Mouse (Mus musculus) kidney, adult 2 months (tissue): Measurements from ENCODE around the gene B4galt1. TPM values are rescaled to one million over a fixed set of nuclear protein-coding genes. Genes with fewer than 3 reads are reported as not detected.

Experiments used
- DNase-seq: peaks from one replicate; pipeline ENCODE4 v3.0.0; 2021
- H3K27ac ChIP-seq: fragments of 200-500 bp; 2 replicates; pipeline ENCODE4 v1.5.1; 2012; ENCODE audit warnings: low read depth, low read length, control low read depth, inconsistent platforms; ENCODE audit not compliant: insufficient read depth
- H3K27me3 ChIP-seq: fragments of 200-500 bp; replicated peaks from 2 replicates; pipeline ENCODE4 v1.6.1; 2012; ENCODE audit warnings: mild to moderate bottlenecking, moderate library complexity, low read length, inconsistent platforms; ENCODE audit not compliant: control insufficient read depth, insufficient read depth
- H3K36me3 ChIP-seq: fragments of 200-500 bp; 2 replicates; pipeline ENCODE4 v1.6.1; 2012; ENCODE audit warnings: mild to moderate bottlenecking, moderate library complexity, low read length, inconsistent platforms; ENCODE audit not compliant: control insufficient read depth, insufficient read depth
- H3K4me1 ChIP-seq: fragments of 200-500 bp; 2 replicates; pipeline ENCODE4 v1.6.1; 2011; ENCODE audit warnings: low read length; ENCODE audit not compliant: control insufficient read depth, insufficient read depth
- H3K4me3 ChIP-seq: fragments of 200-500 bp; 2 replicates; pipeline ENCODE4 v1.5.1; 2011; ENCODE audit warnings: mild to moderate bottlenecking, low read depth, low read length, control low read depth; ENCODE audit not compliant: insufficient read depth
- CTCF ChIP-seq: fragments of 200-500 bp; conservative IDR thresholded peaks from 2 replicates; pipeline ENCODE4 v1.5.1; 2011; ENCODE audit warnings: low read depth, mild to moderate bottlenecking, control low read depth, low read length, moderate library complexity, mixed read lengths; ENCODE audit not compliant: insufficient read depth, insufficient read length
- POLR2A ChIP-seq: fragments of 200-500 bp; IDR thresholded peaks from one replicate; pipeline ENCODE4 v1.6.1; 2011; ENCODE audit warnings: low read depth, low read length, control low read depth
- WGBS: fragments of 180-500 bp; shearing (Covaris S2); methylation state at CpG from one replicate; pipeline ENCODE4 v1.1.7; 2018; 5-methylcytosine and 5-hydroxymethylcytosine counted together
- polyA plus RNA-seq: library from polyadenylated mRNA; depleted of rRNA; stranded (reverse); fragments of >200 nt; gene quantifications from 2 replicates; pipeline ENCODE4 v1.2.3, GENCODE M21; 2012

The B4galt1 gene
- polyA plus RNA-seq, 1 experiment: 22.2 TPM

DNA sequence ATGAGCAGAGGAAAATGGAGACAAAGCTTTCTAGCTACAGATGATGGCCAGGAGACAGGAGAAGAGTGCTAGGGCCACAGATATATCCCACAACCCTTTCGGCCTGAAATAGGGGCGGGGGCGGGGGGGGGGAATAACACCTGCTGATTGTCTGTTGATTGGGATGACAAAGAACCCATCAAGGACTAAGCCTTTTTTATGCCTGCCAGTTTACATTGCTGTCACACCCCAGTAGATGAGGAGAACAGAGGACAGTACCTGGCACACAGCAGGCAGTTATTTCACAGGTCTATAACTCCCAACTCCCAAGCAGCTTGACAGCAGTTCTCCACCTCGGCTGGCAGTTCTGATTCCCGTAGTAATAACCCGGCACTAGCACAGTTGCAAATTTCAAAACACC is 2.8 kb upstream of the B4galt1 start:
- 84% methylated on average over 6 of the region's 6 CpGs for WGBS
- Histone ChIP-seq H3K4me3 (no peak overlapping the region), H3K27me3 (no peaks in the 10 kb centered on the region), H3K36me3 (no peaks in the 10 kb centered on the region), H3K27ac (no peak overlapping the region), H3K4me1 (no peaks in the 10 kb centered on the region; the same call in 1 of the 2 replicates)
- DNase-seq: no peak
- no peak for TF ChIP-seq POLR2A
- TF ChIP-seq CTCF: no peak

DNA sequence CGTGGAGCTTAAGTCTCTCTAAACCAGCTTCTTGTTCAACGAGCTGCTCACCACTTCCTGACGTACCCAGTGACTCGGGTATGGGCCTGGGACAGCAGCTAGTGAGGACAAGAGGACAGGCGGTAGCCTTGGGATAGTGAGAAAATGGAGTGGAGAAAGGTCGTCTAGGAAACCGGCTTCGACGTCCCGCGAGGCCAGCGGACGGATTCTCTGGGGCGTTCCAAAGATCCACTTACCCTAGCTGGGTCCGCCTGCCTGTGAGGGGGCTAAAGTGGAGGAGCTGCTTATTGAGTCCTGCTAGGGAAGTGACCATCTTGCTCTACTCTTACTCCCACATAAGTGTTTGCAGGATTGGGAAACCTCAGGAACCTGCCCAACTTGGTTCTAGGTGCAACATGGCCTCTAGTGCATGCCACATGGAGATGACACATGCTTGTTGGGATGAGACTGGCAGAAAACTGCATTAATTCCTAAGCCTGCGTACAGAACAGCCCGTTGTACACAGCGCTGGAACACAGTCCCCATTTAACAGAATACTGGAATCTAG is 655 bp upstream of the B4galt1 start:
- Histone ChIP-seq H3K4me3 (peak overlapping the region; percentile 67), H3K36me3 (no peaks in the 10 kb centered on the region), H3K27me3 (no peaks in the 10 kb centered on the region), H3K4me1 (peaks cover 13% of the 10 kb centered on the region), H3K27ac (peak overlapping the region; percentile 82)
- no peak for TF ChIP-seq CTCF
- TF ChIP-seq POLR2A: no peak
- DNase-seq: no peak
- 16% methylated on average over 18 of the region's 18 CpGs for WGBS

DNA sequence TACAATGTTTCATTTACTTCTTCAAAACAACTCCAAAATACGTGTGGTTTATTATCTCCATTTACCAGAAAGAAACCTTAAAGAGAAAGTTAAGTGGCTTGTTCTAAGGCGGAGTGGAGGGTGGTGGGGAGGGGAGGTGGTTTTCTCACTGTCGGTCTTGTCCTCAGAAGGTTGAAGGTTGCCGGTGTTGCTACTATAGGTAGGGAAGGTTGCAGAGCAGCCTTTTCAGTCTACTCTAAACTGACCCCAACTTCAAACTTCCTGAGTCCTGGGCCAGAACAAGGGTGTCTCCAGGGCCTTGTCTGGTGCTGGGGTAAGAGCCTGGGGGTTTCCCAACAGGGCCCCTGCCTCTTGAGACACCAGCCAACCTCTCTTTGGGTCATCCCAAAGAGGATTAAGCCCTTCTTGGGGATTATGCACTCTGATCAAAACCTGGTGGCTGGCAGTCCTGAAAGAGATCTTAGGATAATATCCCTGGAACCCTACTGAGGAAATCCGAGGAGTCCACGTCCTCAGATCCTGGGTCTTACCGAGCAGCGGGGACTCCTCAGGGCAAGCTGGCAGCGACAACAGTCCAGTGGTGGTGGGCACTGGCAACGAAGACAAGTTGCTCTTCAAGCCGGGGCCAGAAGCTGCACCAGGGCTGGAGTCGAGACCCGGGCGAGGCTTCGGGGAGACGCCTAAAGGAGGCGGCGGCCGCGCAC is 792 bp downstream of the B4galt1 start:
- peaks cover 17% of the 10 kb centered on the region for H3K4me1 ChIP-seq
- no peaks in the 10 kb centered on the region for H3K36me3 ChIP-seq
- WGBS: 1% methylated on average over 20 of the region's 20 CpGs
- peak; percentile 43 for DNase-seq
- TF ChIP-seq POLR2A (no peak), CTCF (no peak)
- H3K27ac ChIP-seq: peak overlapping the region; percentile 93
- peak overlapping the region; percentile 81 for H3K4me3 ChIP-seq
- H3K27me3 ChIP-seq: no peaks in the 10 kb centered on the region

DNA sequence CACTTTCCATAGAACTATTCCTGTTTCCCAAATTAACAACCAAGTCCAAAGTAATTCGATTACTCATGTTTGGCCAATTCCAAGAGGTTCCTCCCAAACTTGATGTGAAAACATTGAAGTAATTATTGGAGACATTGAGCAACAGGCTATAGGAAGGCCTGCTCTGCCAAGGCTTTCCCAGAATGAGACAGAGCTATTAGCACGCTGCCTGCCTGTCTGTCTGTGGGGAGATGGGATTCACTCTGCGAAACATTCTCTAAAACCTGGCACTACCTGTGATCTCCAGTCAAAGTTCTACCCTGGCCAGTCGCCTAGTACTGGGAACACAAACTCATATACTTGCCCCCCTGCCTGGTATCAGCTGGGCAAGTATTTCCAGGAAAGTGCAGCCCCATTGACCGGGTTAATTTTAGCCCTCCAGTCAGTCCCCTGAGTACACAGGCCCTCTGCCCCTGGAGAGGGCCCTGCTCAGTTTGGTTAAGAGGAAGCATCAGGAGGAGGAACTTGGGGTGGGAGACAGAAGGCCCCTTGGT is 1.5 kb downstream of the B4galt1 start:
- DNase-seq: peak; percentile 94
- TF ChIP-seq CTCF (no peak), POLR2A (peak; percentile 12)
- peak overlapping the region; percentile 93 for H3K27ac ChIP-seq
- H3K4me1 ChIP-seq: peaks cover 23% of the 10 kb centered on the region
- WGBS: 1% methylated on average over 5 of the region's 5 CpGs
- H3K27me3 ChIP-seq: no peaks in the 10 kb centered on the region
- peak overlapping the region; percentile 81 for H3K4me3 ChIP-seq
- no peaks in the 10 kb centered on the region for H3K36me3 ChIP-seq

DNA sequence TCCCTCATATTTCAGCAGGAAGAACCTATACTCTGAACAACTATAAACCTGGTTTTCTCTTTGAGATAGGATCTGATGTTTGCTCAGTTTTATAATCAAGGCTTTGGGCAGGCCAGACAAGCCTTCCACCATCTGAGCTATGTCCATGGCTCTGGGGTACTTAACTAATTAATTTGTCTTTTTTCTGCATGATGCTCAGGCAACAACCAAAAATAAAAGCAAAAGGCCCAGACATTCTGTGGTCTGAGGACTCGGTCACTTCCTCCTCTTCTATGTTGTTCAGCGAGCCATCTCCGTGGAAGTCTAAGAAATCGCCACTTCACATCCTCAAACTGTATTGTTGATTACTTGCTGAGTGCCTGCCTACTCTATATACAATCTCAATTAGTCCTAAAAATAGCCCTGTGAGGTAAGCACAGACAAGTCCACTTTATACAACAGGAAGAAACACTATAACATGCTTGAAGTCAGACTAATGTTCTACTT is 2.0 kb downstream of the B4galt1 start:
- Histone ChIP-seq H3K27me3 (no peaks in the 10 kb centered on the region), H3K27ac (peak overlapping the region; percentile 72), H3K4me3 (peak overlapping the region; percentile 27), H3K4me1 (peaks cover 26% of the 10 kb centered on the region), H3K36me3 (no peaks in the 10 kb centered on the region)
- TF ChIP-seq CTCF (no peak), POLR2A (no peak)
- DNase-seq: peak; percentile 38
- WGBS: 16% methylated on average over 4 of the region's 4 CpGs

DNA sequence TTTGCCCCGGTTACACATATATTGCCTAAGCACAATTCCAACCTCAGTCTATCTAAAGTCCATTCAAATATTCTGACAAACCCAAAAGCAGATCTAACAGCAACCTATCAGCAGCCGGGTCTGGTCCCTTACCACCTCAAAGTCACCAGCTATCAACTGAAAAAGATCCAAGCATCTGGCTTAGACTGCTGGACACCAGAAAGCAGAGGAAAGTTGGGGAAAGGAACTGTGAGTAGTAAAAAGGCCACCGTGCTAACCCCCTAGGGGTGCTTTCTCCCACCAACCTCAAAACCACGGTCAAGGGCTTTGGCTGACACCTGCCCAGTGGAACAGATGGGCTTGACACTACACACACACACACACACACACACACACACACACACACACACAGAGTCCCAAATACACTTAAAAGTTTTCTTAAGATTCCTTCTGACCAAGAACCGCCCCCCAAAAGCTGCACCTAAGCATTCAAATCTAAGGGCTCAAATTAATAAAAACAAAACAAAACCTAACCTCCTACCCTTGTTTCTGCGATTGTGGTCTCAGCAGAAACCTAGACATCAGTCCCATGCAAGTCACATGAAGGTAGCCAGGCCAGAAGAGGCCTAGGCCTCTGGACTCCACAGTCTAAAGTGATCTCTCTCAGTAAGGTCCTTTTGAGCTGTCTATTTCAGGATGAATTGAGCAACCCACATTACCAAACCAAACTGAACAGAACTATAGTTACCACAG is 2.6 kb downstream of the B4galt1 start:
- TF ChIP-seq CTCF: no peak
- Histone ChIP-seq H3K27ac (peak overlapping the region; percentile 54), H3K36me3 (no peaks in the 10 kb centered on the region), H3K4me3 (peak overlapping the region; percentile 28), H3K4me1 (peaks cover 32% of the 10 kb centered on the region), H3K27me3 (no peaks in the 10 kb centered on the region)
- 42% methylated on average over 6 of the region's 6 CpGs for WGBS
- DNase-seq: peak; percentile 49

DNA sequence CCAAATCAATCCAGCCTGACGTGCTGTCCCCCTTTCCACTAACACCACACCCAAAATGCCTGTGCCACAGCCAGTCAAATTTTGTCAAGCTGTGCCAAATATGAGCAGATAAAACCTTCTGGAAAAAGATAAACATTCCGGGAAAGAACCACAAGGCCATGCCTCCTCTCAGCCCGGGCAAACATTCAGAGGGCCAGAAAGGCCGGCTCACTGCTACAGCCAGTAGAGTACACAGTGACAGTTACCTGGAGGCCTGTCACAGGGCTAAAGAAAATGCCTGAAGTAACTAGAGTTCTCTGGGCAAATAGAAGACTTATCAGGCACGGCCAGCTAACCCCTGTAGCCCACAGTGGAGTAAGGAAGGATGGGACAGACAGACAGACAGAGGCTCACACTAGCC is 3.2 kb downstream of the B4galt1 start:
- Histone ChIP-seq H3K36me3 (no peaks in the 10 kb centered on the region), H3K4me1 (peaks cover 33% of the 10 kb centered on the region), H3K4me3 (peak overlapping the region; percentile 4), H3K27ac (peak overlapping the region; percentile 54; the same call in 1 of the 2 replicates), H3K27me3 (no peaks in the 10 kb centered on the region)
- TF ChIP-seq POLR2A: no peak
- TF ChIP-seq CTCF: no peak
- 27% methylated on average over 5 of the region's 5 CpGs for WGBS
- no peak for DNase-seq
